Mouse (Mus musculus) myocyte (in vitro differentiated cells): ENCODE measurements at regions not wholly inside any gene's neighbourhood (a gene's known extent, or its start where the extent isn't known, plus 50 kb on each side); places are given as distances from the start of the nearest gene placed in this dataset.
A peak's percentile ranks its signal among the peaks of the same experiment; 100 is the strongest.

ENCODE experiments used
- H3K27me3 ChIP-seq: one replicate; pipeline ENCODE4 v1.6.1; 2011; ENCODE audit not compliant: control insufficient read depth, insufficient read depth, insufficient read length
- H3K36me3 ChIP-seq: one replicate; pipeline ENCODE4 v1.6.1; 2011; ENCODE audit not compliant: control insufficient read depth, insufficient read depth
- H3K4me2 ChIP-seq: one replicate; pipeline ENCODE4 v1.6.1; 2011; ENCODE audit warnings: low read depth, control low read depth
- H3K4me3 ChIP-seq: one replicate; pipeline ENCODE4 v1.5.1; 2011; ENCODE audit warnings: mild to moderate bottlenecking, control low read depth, moderate library complexity
- H3K79me2 ChIP-seq: one replicate; pipeline ENCODE4 v1.6.1; 2011; ENCODE audit not compliant: control insufficient read depth, insufficient read depth
- H3ac ChIP-seq: one replicate; pipeline ENCODE4 v1.6.1; 2011; ENCODE audit not compliant: control insufficient read depth, insufficient read length
- CEBPB ChIP-seq: IDR thresholded peaks from 2 replicates; pipeline ENCODE4 v1.6.1; 2011; ENCODE audit warnings: mild to moderate bottlenecking, moderate library complexity; ENCODE audit not compliant: poor library complexity, insufficient read depth, severe bottlenecking
- E2F4 ChIP-seq: IDR thresholded peaks from one replicate; pipeline ENCODE4 v1.6.1; 2011; ENCODE audit warnings: mild to moderate bottlenecking, control low read depth, moderate library complexity; ENCODE audit not compliant: insufficient read depth
- MAX ChIP-seq: IDR thresholded peaks from one replicate; pipeline ENCODE4 v1.6.1; 2011; ENCODE audit warnings: low read depth, mild to moderate bottlenecking, control low read depth
- MYOD1 ChIP-seq, 3 experiments: IDR thresholded peaks; one replicate each; pipeline ENCODE4 v1.6.1; 2011; ENCODE audit warnings: control low read depth in 2 of 3, low read depth in 2 of 3, mild to moderate bottlenecking in 2 of 3, moderate library complexity in 1 of 3; ENCODE audit not compliant: insufficient read length in 2 of 3, control insufficient read depth in 1 of 3
- MYOG ChIP-seq, 3 experiments: IDR thresholded peaks; one replicate each; pipeline ENCODE4 v1.6.1; 2011; ENCODE audit warnings: control low read depth in 2 of 3, low read depth in 2 of 3, mild to moderate bottlenecking in 2 of 3; ENCODE audit not compliant: insufficient read length in 2 of 3, control insufficient read depth in 1 of 3, insufficient read depth in 1 of 3
- POLR2A ChIP-seq: IDR thresholded peaks from one replicate; pipeline ENCODE4 v1.6.1; 2011; ENCODE audit warnings: low read depth, mild to moderate bottlenecking, control low read depth, moderate library complexity; ENCODE audit not compliant: insufficient read length
- POLR2AphosphoS2 ChIP-seq: IDR thresholded peaks from one replicate; pipeline ENCODE4 v1.6.1; 2011; ENCODE audit warnings: low read depth, control low read depth; ENCODE audit not compliant: insufficient read length
- REST ChIP-seq: IDR thresholded peaks from one replicate; pipeline ENCODE4 v1.6.1; 2011; ENCODE audit warnings: mild to moderate bottlenecking, control low read depth, moderate library complexity; ENCODE audit not compliant: insufficient read depth, insufficient read length
- SRF ChIP-seq: IDR thresholded peaks from one replicate; pipeline ENCODE4 v1.6.1; 2011; ENCODE audit warnings: low read depth; ENCODE audit not compliant: control insufficient read depth, insufficient read length
- TCF12 ChIP-seq: IDR thresholded peaks from one replicate; pipeline ENCODE4 v1.6.1; 2011; ENCODE audit warnings: mild to moderate bottlenecking, control low read depth; ENCODE audit not compliant: poor library complexity, insufficient read depth, severe bottlenecking
- TCF3 ChIP-seq: IDR thresholded peaks from one replicate; pipeline ENCODE4 v1.6.1; 2011; ENCODE audit warnings: low read depth, control low read depth; ENCODE audit not compliant: insufficient read length
- USF1 ChIP-seq: IDR thresholded peaks from one replicate; pipeline ENCODE4 v1.6.1; 2011; ENCODE audit warnings: low read depth, mild to moderate bottlenecking, control low read depth, moderate library complexity

GRCm38 (mm10) chr2:173424875-173425274 is 97.5 kb upstream of the 1700021F07Rik start:
- Histone ChIP-seq H3K27me3 (no peaks in the 10 kb centered on the region), H3ac (no peak overlapping the region), H3K4me3 (no peak overlapping the region), H3K36me3 (no peaks in the 10 kb centered on the region), H3K79me2 (no peaks in the 10 kb centered on the region), H3K4me2 (no peak overlapping the region)
- TF ChIP-seq MAX = no peak
- no peak for TF ChIP-seq MYOD1 (IDR thresholded peaks at IDR 0.05; ENCODE audit: control insufficient read depth in 1 of 3, insufficient read length in 2 of 3, low read depth in 2 of 3)
- TF ChIP-seq MYOG (IDR thresholded peaks at IDR 0.05; ENCODE audit: control insufficient read depth in 1 of 3, insufficient read depth in 1 of 3, insufficient read length in 2 of 3, low read depth in 2 of 3) = no peak
- TF ChIP-seq POLR2AphosphoS2 = no peak
- no peak for TF ChIP-seq CEBPB
- TF ChIP-seq TCF12 = no peak
- TF ChIP-seq REST = no peak
- TF ChIP-seq POLR2A = no peak

GRCm38 (mm10) chr2:173425754-173426153 is 96.6 kb upstream of the 1700021F07Rik start:
- Histone ChIP-seq H3K79me2 (no peaks in the 10 kb centered on the region), H3ac (no peak overlapping the region), H3K27me3 (no peaks in the 10 kb centered on the region), H3K4me2 (peak overlapping the region; percentile 22), H3K4me3 (no peak overlapping the region), H3K36me3 (no peaks in the 10 kb centered on the region)
- no peak for TF ChIP-seq MYOD1 (IDR thresholded peaks at IDR 0.05; ENCODE audit: control insufficient read depth in 1 of 3, insufficient read length in 2 of 3, low read depth in 2 of 3)
- TF ChIP-seq MYOG (IDR thresholded peaks at IDR 0.05; ENCODE audit: control insufficient read depth in 1 of 3, insufficient read depth in 1 of 3, insufficient read length in 2 of 3, low read depth in 2 of 3) = no peak
- TF ChIP-seq CEBPB = peak; percentile 71
- TF ChIP-seq E2F4 = no peak
- TF ChIP-seq USF1 = no peak

DNA sequence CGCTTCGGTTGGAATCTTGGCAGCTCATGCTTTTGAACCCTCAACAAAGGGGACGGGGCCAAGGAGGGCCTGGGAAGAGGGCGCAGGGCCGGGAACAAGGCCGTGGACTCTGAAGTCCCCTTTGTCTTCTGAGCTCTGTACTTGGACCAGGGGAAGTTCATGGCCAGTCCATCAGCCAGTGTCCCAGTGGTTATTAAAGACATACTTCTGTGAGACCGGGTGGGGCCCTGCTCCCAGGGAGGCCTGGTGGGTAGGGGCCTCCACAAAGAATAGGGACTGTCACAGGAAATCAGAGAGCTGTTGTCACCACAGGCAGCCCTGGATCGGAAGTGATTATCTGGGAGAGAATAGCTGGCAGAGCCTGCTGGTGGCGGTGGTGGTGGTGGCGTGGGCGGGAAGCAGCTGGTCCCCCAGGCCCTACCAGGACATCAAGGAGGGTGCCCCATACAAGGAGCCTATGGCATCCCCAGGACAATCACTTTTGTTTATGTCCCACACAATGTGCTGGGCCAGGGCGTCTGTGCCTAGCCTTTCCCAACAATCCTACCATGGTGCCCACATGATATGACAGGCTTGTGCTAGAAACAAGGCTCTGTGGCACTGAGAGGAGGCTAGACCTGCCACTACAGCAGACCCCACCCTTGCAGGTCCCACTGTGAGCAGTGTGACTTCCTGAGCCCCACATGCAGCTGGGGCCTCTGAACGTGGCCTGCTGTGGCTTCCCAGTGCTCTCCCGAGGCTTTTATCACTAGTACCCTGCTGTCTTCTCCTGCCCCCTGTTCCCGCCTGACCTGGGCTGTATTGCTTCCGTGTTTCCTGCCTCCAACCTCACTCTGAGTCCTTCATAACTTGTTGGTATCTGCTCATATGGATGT is 96.0 kb upstream of the 1700021F07Rik start:
- no peaks in the 10 kb centered on the region for H3K27me3 ChIP-seq
- TF ChIP-seq TCF3 = no peak
- TF ChIP-seq POLR2AphosphoS2 = no peak
- TF ChIP-seq TCF12 = no peak
- TF ChIP-seq REST = no peak
- TF ChIP-seq MYOD1 (IDR thresholded peaks at IDR 0.05; ENCODE audit: control insufficient read depth in 1 of 3, insufficient read length in 2 of 3, low read depth in 2 of 3) = peak in 2 of 3 experiments; percentile 3 to 83
- TF ChIP-seq E2F4 = no peak
- TF ChIP-seq USF1 = no peak
- no peak for TF ChIP-seq MAX
- TF ChIP-seq MYOG (IDR thresholded peaks at IDR 0.05; ENCODE audit: control insufficient read depth in 1 of 3, insufficient read depth in 1 of 3, insufficient read length in 2 of 3, low read depth in 2 of 3) = peak in 1 of 3 experiments; percentile 42
- no peak for TF ChIP-seq SRF

GRCm38 (mm10) chr2:173427888-173428450 is 94.4 kb upstream of the 1700021F07Rik start:
- no peak for TF ChIP-seq TCF12
- TF ChIP-seq MYOD1 (IDR thresholded peaks at IDR 0.05; ENCODE audit: control insufficient read depth in 1 of 3, insufficient read length in 2 of 3, low read depth in 2 of 3) = peak in 2 of 3 experiments; percentile 69 to 71
- TF ChIP-seq MYOG (IDR thresholded peaks at IDR 0.05; ENCODE audit: control insufficient read depth in 1 of 3, insufficient read depth in 1 of 3, insufficient read length in 2 of 3, low read depth in 2 of 3) = peak in 2 of 3 experiments; percentile 32 to 63
- no peaks in the 10 kb centered on the region for H3K79me2 ChIP-seq
- no peak overlapping the region for H3ac ChIP-seq
- H3K4me2 ChIP-seq = no peak overlapping the region
- H3K4me3 ChIP-seq = no peak overlapping the region
- no peaks in the 10 kb centered on the region for H3K27me3 ChIP-seq
- no peaks in the 10 kb centered on the region for H3K36me3 ChIP-seq

More for the DNA sequence above, 96.0 kb upstream of the 1700021F07Rik start:
- H3K79me2 ChIP-seq = no peaks in the 10 kb centered on the region
- no peak overlapping the region for H3ac ChIP-seq
- peak overlapping the region; percentile 5 for H3K4me2 ChIP-seq
- no peak overlapping the region for H3K4me3 ChIP-seq
- no peaks in the 10 kb centered on the region for H3K36me3 ChIP-seq

DNA sequence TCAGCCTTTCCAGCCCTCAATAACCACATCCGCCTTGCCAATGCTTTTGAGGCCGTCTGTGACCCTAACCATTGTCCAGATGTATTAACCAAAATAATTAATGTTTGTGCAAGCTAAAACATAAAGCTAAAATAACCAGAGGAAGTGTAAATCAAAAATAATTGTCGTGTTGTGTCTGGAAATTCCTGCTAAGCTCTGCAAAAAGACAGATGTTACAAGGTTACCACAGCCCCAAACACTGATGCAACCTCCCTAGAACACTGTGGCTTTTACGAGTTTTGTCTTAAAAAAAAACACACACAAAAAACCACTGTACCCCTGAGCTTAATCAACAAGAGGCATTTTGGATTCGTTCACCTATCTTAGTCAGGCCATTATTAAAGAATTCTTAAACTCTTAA is 90.5 kb upstream of the 1700021F07Rik start:
- Histone ChIP-seq H3K36me3 (no peaks in the 10 kb centered on the region), H3K4me3 (no peak overlapping the region), H3K79me2 (no peaks in the 10 kb centered on the region), H3K27me3 (no peaks in the 10 kb centered on the region), H3ac (no peak overlapping the region), H3K4me2 (peak overlapping the region; percentile 37)
- TF ChIP-seq CEBPB = peak; percentile 96
- peak; percentile 6 for TF ChIP-seq TCF12
- no peak for TF ChIP-seq MAX
- no peak for TF ChIP-seq SRF
- TF ChIP-seq E2F4 = no peak
- TF ChIP-seq TCF3 = no peak
- no peak for TF ChIP-seq REST
- TF ChIP-seq POLR2AphosphoS2 = no peak
- no peak for TF ChIP-seq POLR2A
